Mouse (Mus musculus) neural tube, embryonic 15.5 days (tissue): Measurements from ENCODE around the gene Olfr1270. TPM values are rescaled to one million over a fixed set of nuclear protein-coding genes. Genes with fewer than 3 reads are reported as not detected.
A peak's percentile ranks its signal among the peaks of the same experiment; 100 is the strongest.
"Not testable (repeated sequence)": the region's sequence is repeated elsewhere in the genome, so short reads cannot be mapped to it uniquely, and the experiment has no call there.

ENCODE experiments used
- ATAC-seq: fragments of 200-750 bp; cut with Nextera tagmentation; 2 replicates; pipeline ENCODE4 v1.8.0; 2017; ENCODE audit warnings: mild to moderate bottlenecking, moderate TSS enrichment, moderate library complexity; ENCODE audit not compliant: low FRiP score
- H3K27ac ChIP-seq: fragments of 300-500 bp; sonication (generic); replicated peaks from 2 replicates; pipeline ENCODE4 v1.5.1; 2015; ENCODE audit warnings: mild to moderate bottlenecking, inconsistent platforms
- H3K27me3 ChIP-seq: fragments of 300-500 bp; sonication (generic); replicated peaks from 2 replicates; pipeline ENCODE4 v1.6.1; 2015; ENCODE audit warnings: inconsistent platforms
- H3K36me3 ChIP-seq: fragments of 300-500 bp; sonication (generic); 2 replicates; pipeline ENCODE4 v1.6.1; 2015; ENCODE audit warnings: inconsistent platforms
- H3K4me1 ChIP-seq: fragments of 300-500 bp; sonication (generic); 2 replicates; pipeline ENCODE4 v1.6.1; 2015; ENCODE audit warnings: inconsistent platforms
- H3K4me2 ChIP-seq: fragments of 300-500 bp; sonication (generic); 2 replicates; pipeline ENCODE4 v1.6.1; 2015; ENCODE audit warnings: inconsistent platforms, mild to moderate bottlenecking, moderate library complexity
- H3K4me3 ChIP-seq: fragments of 300-500 bp; sonication (generic); replicated peaks from 2 replicates; pipeline ENCODE4 v1.5.1; 2015; ENCODE audit warnings: mild to moderate bottlenecking, inconsistent platforms
- H3K9ac ChIP-seq: fragments of 300-500 bp; sonication (generic); replicated peaks from 2 replicates; pipeline ENCODE4 v1.6.1; 2015; ENCODE audit warnings: mild to moderate bottlenecking, inconsistent platforms
- H3K9me3 ChIP-seq: fragments of 300-500 bp; sonication (generic); replicated peaks from 2 replicates; pipeline ENCODE4 v1.6.1; 2016; ENCODE audit warnings: inconsistent platforms
- WGBS: fragments of 180-500 bp; shearing (Covaris S2); methylation state at CpG from one replicate; pipeline ENCODE4 v1.1.7; 2015; ENCODE audit warnings: mixed read lengths; 5-methylcytosine and 5-hydroxymethylcytosine counted together
- polyA plus RNA-seq: library from polyadenylated mRNA; unstranded; fragments of >200 nt; fragmentation: Nextera tagmentation; extraction: Ambion mirVana; gene quantifications from 2 replicates; pipeline ENCODE4 v1.2.1, GENCODE M21; 2015

Gene Olfr1270
- polyA plus RNA-seq, result not detected in 2 replicates

- no peak for ATAC-seq
These were observed at the start of gene Olfr1270 for GRCm38 (mm10) chr2:90152991-90153390. Gene Olfr1270, minus strand, starts transcription at chr2:90153091.

GRCm38 (mm10) chr2:90199606-90200005 lies 46.7 kb upstream of the Olfr1270 start:
- WGBS, result no CpG with 5 or more reads among the region's 4 CpGs
- not testable (repeated sequence) for H3K36me3 ChIP-seq, H3K4me1 ChIP-seq, H3K4me3 ChIP-seq, ATAC-seq, H3K9me3 ChIP-seq, H3K9ac ChIP-seq, H3K4me2 ChIP-seq, H3K27me3 ChIP-seq, H3K27ac ChIP-seq

More at GRCm38 (mm10) chr2:90152991-90153390, at the start of gene Olfr1270:
- H3K4me2 ChIP-seq, result no peak within 1 kb of the TSS
- H3K4me1 ChIP-seq, result no peaks in the 10 kb centered on the region
- H3K9ac ChIP-seq, result no peak within 1 kb of the TSS
- no peaks in the 10 kb centered on the region for H3K9me3 ChIP-seq
- no peak within 1 kb of the TSS for H3K4me3 ChIP-seq
- H3K36me3 ChIP-seq, result no peaks in the 10 kb centered on the region
- H3K27ac ChIP-seq, result no peak within 1 kb of the TSS
- H3K27me3 ChIP-seq, result no peaks in the 10 kb centered on the region
- 87% methylated on average over 3 of the region's 3 CpGs for WGBS

- ATAC-seq, H3K36me3 ChIP-seq: not testable (repeated sequence)
These were observed 42.4 kb upstream of the Olfr1270 start for GRCm38 (mm10) chr2:90195285-90195684.

GRCm38 (mm10) chr2:90194750-90195149 lies 41.9 kb upstream of the Olfr1270 start:
- H3K9ac ChIP-seq, H3K4me1 ChIP-seq, H3K27ac ChIP-seq, H3K36me3 ChIP-seq, H3K4me2 ChIP-seq, H3K4me3 ChIP-seq, H3K9me3 ChIP-seq, H3K27me3 ChIP-seq: not testable (repeated sequence)
- WGBS, result no CpG with 5 or more reads among the region's 3 CpGs
- ATAC-seq, result peak; percentile 69; the same call in 1 of the 2 replicates

More at GRCm38 (mm10) chr2:90195285-90195684, 42.4 kb upstream of the Olfr1270 start:
- not testable (repeated sequence) for H3K9ac ChIP-seq, H3K27me3 ChIP-seq, H3K4me2 ChIP-seq, H3K27ac ChIP-seq, H3K9me3 ChIP-seq, H3K4me1 ChIP-seq, H3K4me3 ChIP-seq
- no CpG with 5 or more reads among the region's 6 CpGs for WGBS

- not testable (repeated sequence) for H3K9ac ChIP-seq, H3K36me3 ChIP-seq, H3K27ac ChIP-seq, H3K27me3 ChIP-seq, H3K9me3 ChIP-seq, ATAC-seq, H3K4me2 ChIP-seq, H3K4me1 ChIP-seq, H3K4me3 ChIP-seq
- no CpG with 5 or more reads among the region's 5 CpGs for WGBS
These were observed 34.2 kb upstream of the Olfr1270 start for GRCm38 (mm10) chr2:90187082-90187481.

- not testable (repeated sequence) for H3K4me1 ChIP-seq, H3K4me2 ChIP-seq, H3K9me3 ChIP-seq, H3K4me3 ChIP-seq, ATAC-seq, H3K27ac ChIP-seq, H3K27me3 ChIP-seq, H3K9ac ChIP-seq, H3K36me3 ChIP-seq
- WGBS, result no CpG with 5 or more reads among the region's 4 CpGs
These were observed 33.2 kb upstream of the Olfr1270 start for GRCm38 (mm10) chr2:90186082-90186481.

GRCm38 (mm10) chr2:90153916-90154315 lies 1.0 kb upstream of the Olfr1270 start:
- Histone ChIP-seq H3K4me2 (no peak overlapping the region), H3K36me3 (no peaks in the 10 kb centered on the region), H3K4me1 (no peaks in the 10 kb centered on the region), H3K9me3 (no peaks in the 10 kb centered on the region), H3K27ac (no peak overlapping the region), H3K27me3 (no peaks in the 10 kb centered on the region), H3K4me3 (no peak overlapping the region), H3K9ac (no peak overlapping the region)
- no peak for ATAC-seq
- 94% methylated on average over 9 of the region's 9 CpGs for WGBS

- no peaks in the 10 kb centered on the region for H3K27me3 ChIP-seq
- H3K27ac ChIP-seq, result no peak within 1 kb of the TSS
- H3K36me3 ChIP-seq, result no peaks in the 10 kb centered on the region
- no peak for ATAC-seq
- no peak within 1 kb of the TSS for H3K4me2 ChIP-seq
- no peak within 1 kb of the TSS for H3K9ac ChIP-seq
- H3K4me1 ChIP-seq, result no peaks in the 10 kb centered on the region
- 0 out of 2 replicates have a peak, but pooled peaks cover 4% of the 10 kb centered on the region for H3K9me3 ChIP-seq
- H3K4me3 ChIP-seq, result no peak within 1 kb of the TSS
These were observed 10.7 kb downstream of the Olfr1270 start, which contains the start of gene Olfr32 for GRCm38 (mm10) chr2:90142196-90142595. Gene Olfr32, minus strand, starts transcription at chr2:90142296.

- H3K36me3 ChIP-seq, result no peaks in the 10 kb centered on the region
- H3K4me1 ChIP-seq, result no peaks in the 10 kb centered on the region
- H3K9ac ChIP-seq, result no peak within 1 kb of the TSS
- WGBS, result 96% methylated on average over 1 of the region's 1 CpGs
- ATAC-seq, result no peak
- H3K4me3 ChIP-seq, result no peak within 1 kb of the TSS
- H3K4me2 ChIP-seq, result no peak within 1 kb of the TSS
- no peak within 1 kb of the TSS for H3K27ac ChIP-seq
- no peaks in the 10 kb centered on the region for H3K27me3 ChIP-seq
- no peaks in the 10 kb centered on the region for H3K9me3 ChIP-seq
These were observed 31.6 kb downstream of the Olfr1270 start, which contains the start of gene Olfr1269 for GRCm38 (mm10) chr2:90121312-90121711. Gene Olfr1269, minus strand, starts transcription at chr2:90121412.

Other genes with a start within 250 kb of the Olfr1270 start
- not detected in 2 replicates for gene Olfr1258, start 225.8 kb downstream of the Olfr1270 start, polyA plus RNA-seq
- gene Olfr1259, start 204.4 kb downstream of the Olfr1270 start, polyA plus RNA-seq, result not detected in 2 replicates
- not detected in 2 replicates for gene Olfr1260, start 178.8 kb downstream of the Olfr1270 start, polyA plus RNA-seq
- not detected in 2 replicates for gene Olfr1261, start 161.9 kb downstream of the Olfr1270 start, polyA plus RNA-seq
- not detected in 2 replicates for gene Olfr1262, start 152.9 kb downstream of the Olfr1270 start, polyA plus RNA-seq
- gene Olfr1263, start 141.0 kb downstream of the Olfr1270 start, polyA plus RNA-seq, result not detected in 2 replicates
- not detected in 2 replicates for gene Olfr1264, start 127.5 kb downstream of the Olfr1270 start, polyA plus RNA-seq
- not detected in 2 replicates for gene Olfr1265, start 117.8 kb downstream of the Olfr1270 start, polyA plus RNA-seq
- not detected in 2 replicates for gene Olfr140, start 89.5 kb downstream of the Olfr1270 start, polyA plus RNA-seq
- not detected in 2 replicates for gene Olfr1269, start 31.7 kb downstream of the Olfr1270 start, polyA plus RNA-seq
- not detected in 2 replicates for gene Olfr32, start 10.8 kb downstream of the Olfr1270 start, polyA plus RNA-seq
- gene Olfr1506, start 71.4 kb upstream of the Olfr1270 start, polyA plus RNA-seq, result not detected in 2 replicates
- gene Olfr142, start 104.5 kb upstream of the Olfr1270 start, polyA plus RNA-seq, result not detected in 2 replicates
- gene Olfr1271, start 117.9 kb upstream of the Olfr1270 start, polyA plus RNA-seq, result not detected in 2 replicates
- gene Olfr1272, start 139.8 kb upstream of the Olfr1270 start, polyA plus RNA-seq, result not detected in 2 replicates
- 0.06 TPM in 1 of 2 replicates, not detected in the other for gene Gm13769, start 169.1 kb upstream of the Olfr1270 start, polyA plus RNA-seq
- gene Olfr1274-ps, start 245.6 kb upstream of the Olfr1270 start, polyA plus RNA-seq, result not detected in 2 replicates